Mouse (Mus musculus) cerebellum, postnatal 10 days (tissue): ENCODE data around the gene Gnl2.
A peak's percentile ranks its signal among the peaks of the same experiment; 100 is the strongest.

Source experiments
- DNase-seq, 2 experiments: peaks; one replicate each; pipeline ENCODE4 v3.0.0; 2021; ENCODE audit warnings: mixed read lengths in 2 of 2

Gnl2 gene

GRCm38 (mm10) chr4:125015806-125016635, at the start of gene Gnl2:
Gnl2 (plus strand) TSS chr4:125016585.
- peak; percentile 19 to 46 for DNase-seq

- DNase-seq: no peak
Observed at GRCm38 (mm10) chr4:124968711-124969110, 47.7 kb upstream of the Gnl2 start.

- DNase-seq: no peak
Observed at GRCm38 (mm10) chr4:124969219-124969848, 47.1 kb upstream of the Gnl2 start.

DNA sequence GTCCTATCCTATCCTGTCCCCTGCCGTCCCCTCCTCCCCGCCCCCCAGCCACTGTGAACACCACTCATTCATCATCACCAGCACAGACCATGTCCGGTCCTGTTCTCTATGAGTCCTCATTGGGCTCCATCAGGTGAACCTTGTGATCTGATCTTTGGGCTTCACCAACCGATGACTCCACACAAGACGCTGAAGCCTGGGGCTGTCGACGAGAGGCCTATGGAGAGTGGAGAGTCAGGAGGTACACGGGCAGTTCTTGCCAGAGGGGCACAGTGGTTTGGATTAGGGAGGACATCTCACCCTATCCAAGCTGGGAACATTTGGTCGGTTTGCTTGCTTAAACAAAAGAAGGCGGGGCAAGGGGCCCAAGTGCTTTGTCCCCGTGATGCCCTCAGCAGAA, 46.2 kb upstream of the Gnl2 start:
- no peak for DNase-seq

DNA sequence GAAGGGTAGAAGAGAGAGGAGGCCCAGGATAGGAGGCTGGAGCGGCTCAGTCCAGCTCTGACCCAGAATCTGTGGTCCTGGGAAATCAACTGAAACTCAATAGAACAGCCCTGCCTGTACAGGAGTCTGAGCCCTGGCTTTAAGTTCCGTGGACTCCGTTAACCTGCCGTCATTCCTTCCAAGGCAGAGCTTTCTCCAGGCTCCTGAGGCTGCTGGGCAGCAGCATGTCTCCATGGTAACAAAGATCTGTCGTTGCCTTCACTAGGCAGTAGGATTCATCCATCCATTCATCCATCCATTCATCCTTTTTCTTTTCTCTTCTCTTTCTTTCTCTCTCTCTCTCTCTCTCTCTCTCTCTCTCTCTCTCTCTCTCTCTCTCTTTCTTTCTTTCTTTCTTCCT, 45.7 kb upstream of the Gnl2 start:
- no peak for DNase-seq

DNA sequence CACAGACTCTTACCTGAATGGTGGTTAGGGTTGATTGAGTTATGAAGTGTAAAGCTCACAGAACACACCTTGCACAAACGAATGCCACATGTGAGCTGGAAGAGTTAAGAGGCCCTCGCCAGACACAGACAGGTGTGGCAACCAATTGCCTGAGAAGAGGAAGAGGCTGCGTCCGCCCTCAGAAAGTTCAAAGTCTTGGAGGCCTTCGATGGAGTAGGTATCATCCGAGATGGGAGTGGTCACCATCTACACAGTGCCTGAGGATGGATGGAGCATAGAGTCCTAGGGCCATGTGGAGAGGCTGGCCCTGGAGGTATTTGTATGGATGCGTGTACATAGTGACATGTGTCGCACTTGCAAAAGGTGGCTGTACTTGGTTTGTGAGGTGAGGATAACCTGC, 45.3 kb upstream of the Gnl2 start:
- DNase-seq: no peak

GRCm38 (mm10) chr4:124972316-124972715, 44.1 kb upstream of the Gnl2 start:
- DNase-seq: no peak

GRCm38 (mm10) chr4:124973296-124973695, 43.1 kb upstream of the Gnl2 start:
- DNase-seq: peak in 1 of 2 experiments; percentile 30

DNA sequence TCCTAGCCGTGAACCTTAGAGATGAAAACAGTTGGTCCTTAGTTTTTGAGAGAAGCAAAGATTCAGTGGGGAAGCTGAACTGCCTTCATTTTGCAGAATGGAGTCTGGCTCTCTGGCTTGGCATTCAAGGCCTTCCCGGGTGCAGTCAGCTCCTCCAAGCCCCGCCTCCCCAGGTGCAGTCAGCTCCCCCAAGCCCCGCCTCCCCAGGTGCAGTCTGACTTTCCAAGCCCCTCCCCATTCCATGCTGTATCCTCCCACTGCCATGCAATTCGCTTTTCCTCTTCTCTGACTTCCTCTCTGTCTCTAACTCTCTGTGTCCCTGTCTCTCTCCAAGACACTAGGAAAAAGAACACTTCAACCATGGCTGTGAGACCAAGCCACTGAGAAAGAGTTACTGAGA, 38.2 kb upstream of the Gnl2 start:
- no peak for DNase-seq

- peak; percentile 39 to 54 for DNase-seq
Observed at GRCm38 (mm10) chr4:124983893-124984526, 32.4 kb upstream of the Gnl2 start.

DNA sequence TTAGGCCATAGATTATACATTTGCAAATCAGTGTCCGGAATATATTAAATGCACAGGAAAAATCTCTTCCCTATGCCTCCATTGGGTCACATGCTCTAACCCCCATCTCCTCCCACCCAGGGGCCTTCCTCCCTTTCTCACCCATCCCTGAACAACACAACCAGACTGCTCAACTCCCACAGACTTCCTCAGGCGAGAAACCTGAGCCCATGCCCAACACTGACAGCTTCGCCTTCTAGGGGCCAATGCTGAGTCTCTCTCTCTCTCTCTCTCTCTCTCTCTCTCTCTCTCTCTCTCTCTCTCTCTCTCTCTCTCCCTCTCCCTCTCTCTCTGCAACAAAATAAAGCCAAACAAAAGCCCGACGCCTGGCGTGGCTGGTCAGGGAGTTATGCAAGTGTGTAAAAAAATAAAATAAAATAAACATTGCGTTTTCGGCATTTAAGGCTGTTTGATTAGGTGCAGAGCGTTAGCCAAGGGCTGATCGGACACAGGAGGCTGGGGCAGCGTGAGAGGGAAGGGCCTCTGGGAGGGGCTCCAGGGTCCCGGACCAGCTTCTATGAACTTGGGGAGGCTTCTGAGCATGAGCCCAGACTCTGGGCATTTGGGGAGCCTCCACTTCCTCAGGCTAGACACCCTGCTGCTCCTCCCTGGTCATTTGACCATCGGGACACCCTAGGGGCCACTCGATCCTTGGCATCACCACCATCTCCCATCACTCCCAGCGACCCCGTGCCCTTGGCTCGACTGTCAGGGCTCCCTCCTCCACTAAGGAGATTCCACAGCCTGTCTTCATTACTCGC, 31.3 kb upstream of the Gnl2 start:
- DNase-seq: no peak

- DNase-seq: no peak
Observed at GRCm38 (mm10) chr4:124985671-124986602, 30.4 kb upstream of the Gnl2 start, which contains the start of gene Rspo1. Rspo1 (plus strand) TSS chr4:124986430.

DNA sequence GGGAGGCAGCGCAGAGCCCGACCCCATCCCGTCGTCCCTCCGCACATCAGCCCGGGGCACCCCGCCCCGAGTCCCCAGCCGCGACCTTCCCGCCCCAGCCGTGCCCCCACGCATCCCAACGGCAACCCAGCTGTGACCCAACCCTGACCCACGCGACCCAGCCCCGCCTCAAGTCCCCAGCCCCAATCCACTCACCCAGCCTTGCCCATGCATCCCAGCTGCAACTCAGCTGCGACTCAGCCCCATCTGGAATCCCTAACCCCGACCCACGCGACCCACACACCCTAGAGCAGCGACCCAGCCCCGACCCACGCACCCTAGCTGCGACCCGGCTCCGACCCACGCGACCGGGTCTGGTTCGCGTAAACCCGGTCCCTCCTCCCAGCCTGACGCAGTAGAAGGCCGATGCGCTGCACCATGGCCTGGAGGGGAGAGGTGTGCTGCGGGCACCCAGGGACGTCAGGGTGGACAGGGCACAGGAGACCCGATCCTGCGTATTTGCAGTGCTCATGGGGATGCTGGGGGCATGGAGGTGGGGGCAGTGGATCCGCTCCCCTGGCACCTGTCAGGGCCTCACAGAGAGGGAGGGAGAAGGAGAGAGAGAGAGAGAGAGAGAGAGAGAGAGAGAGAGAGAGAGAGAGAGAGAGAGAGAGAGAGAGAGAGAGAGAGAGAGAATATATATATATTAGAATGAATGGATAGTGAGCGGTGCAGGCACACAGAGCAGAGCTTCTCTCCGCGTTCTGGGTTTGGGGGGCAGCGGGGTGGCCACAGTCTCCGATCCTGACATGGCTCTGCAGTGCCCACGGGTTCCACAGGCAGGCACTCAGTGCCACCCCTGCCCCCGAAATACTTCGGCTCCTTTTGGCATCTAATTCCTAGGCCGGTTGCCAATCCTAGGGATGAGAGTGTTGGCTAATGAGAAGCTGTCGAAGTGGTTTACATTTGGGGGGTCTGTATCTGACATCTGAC, 29.4 kb upstream of the Gnl2 start:
- peak; percentile 39 to 43 for DNase-seq

DNA sequence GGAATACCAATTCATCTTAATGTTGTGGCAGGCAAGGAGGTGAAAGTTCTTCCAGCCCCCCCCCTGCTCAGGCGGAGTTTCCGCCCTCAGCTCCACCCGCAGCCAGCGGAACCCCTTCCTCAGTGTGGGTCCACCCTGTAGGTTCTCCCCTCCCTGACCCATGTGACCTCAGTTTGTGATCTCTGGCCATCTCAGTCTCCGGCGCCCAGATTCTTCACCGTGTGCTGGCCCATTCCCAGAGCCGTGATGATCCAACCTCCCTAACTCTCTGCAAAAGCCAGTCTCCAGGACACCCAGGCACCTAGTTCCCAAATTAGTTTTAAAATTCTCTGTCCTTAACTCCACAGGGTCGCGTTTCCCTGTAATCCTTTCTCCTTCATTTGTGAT, 28.7 kb upstream of the Gnl2 start:
- no peak for DNase-seq

- no peak for DNase-seq
Observed at GRCm38 (mm10) chr4:124988382-124988781, 28.0 kb upstream of the Gnl2 start.

DNA sequence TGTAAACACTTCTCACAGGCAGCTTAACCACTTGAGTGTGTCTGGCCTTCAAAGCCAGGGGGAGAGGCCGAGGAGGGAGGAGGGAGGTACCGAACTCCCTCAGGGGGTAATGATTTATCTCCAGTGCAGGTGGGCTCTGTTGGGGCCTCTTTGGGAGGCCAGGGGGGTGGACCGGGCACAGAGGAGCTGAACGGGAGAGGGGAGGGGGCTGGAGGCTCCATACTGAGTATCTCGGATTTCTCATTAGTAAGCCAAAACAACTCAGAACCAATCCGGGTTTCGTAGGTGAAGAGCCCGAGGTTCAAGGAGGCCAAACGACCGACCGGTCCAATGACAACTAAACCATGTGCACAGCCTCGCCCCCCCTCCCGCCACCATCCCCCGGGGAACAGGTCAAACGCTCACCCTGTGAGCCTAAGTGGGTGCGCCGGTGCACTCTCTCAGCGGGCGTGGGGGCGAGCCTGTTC, 26.6 kb upstream of the Gnl2 start:
- DNase-seq: no peak

- DNase-seq: no peak
Observed at GRCm38 (mm10) chr4:124990325-124990724, 26.1 kb upstream of the Gnl2 start.

GRCm38 (mm10) chr4:124997479-124998147, 18.8 kb upstream of the Gnl2 start:
- DNase-seq: no peak

GRCm38 (mm10) chr4:124999548-124999947, 16.8 kb upstream of the Gnl2 start:
- no peak for DNase-seq

DNA sequence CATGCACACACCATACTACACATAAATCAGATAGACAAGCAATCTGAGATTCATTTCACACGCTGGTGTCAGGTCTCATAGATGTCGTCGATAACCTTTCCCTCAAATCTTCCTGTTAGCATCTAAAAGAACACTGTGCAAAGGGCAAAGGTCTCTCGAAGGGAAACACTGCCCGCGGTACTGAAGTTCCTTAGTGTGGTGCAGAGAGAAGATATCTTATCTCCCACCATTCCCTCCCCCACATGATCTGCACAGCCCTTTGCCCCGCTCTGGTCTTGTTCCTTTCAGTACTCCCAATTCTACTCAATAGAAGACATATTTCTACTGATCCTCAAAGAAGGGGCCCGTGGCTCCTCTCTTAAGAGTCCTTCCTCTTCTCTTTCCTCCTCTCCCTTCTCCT, 13.4 kb upstream of the Gnl2 start:
- DNase-seq: no peak
